Mouse (Mus musculus) CD8-positive naive resting alpha-beta T cell, adult 57 days (primary cell): ENCODE data around the gene Olfr1394. TPM values are rescaled to one million over a fixed set of nuclear protein-coding genes. Genes with fewer than 3 reads are reported as not detected.

Experiments
- total RNA-seq: library from RNA; stranded (reverse); gene quantifications from one replicate; pipeline ENCODE4 v1.2.4, GENCODE M21; 2023

Olfr1394 gene
- total RNA-seq, result not detected

GRCm38 (mm10) chr11:49154077-49154476 lies at the start of gene Olfr1394:
Gene Olfr1394 (plus strand): TSS chr11:49154377.

DNA sequence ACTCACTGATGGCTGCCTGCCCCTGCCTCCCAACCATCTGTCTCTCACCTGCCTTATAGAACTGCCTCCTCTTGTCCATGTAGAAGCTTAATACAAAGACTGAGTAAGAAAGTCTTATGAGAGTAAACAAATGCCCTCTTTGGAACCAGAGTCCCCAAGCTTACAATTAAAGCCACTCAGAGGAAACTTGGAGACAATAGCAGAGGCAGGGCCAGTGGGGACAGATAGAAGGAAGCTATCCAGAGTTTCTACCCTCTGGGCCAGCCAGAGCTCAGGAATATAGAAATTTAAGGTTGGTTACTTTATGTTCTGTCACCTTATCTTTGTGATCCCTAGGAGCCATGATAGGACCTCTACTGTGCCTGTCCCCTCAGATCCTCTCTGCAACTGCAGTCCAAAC lies 39.4 kb upstream of the Olfr1394 start, which contains the start of gene Olfr1396:
Gene Olfr1396 (minus strand): TSS at position 101 of the 400 bp plus-strand sequence.

DNA sequence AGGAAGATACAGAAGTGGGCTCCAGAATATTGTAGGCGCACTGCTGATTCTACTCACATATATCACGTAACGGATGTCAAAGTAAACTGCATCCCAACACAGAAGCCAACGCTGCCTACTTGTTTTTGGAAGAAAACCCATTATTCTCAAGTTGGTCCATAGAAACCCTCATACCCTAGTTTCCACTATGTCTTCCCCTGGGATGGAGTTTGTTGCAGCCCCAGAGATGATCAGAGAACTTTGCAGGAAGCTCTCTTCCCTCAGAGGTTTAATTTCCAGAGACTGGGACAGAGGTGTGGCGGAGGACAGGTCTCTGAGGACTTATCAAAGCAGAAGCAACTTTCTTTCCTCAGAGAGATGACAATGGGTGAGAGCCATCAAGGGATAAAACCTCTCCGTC lies 12.2 kb upstream of the Olfr1394 start, which contains the start of gene Olfr1395:
Gene Olfr1395 (plus strand): TSS at position 301 of the 400 bp plus-strand sequence.

GRCm38 (mm10) chr11:49186955-49187488 lies 32.8 kb downstream of the Olfr1394 start, which contains the start of gene Btnl9:
Gene Btnl9 (minus strand): TSS chr11:49187159.

GRCm38 (mm10) chr11:49203129-49203768 lies 49.1 kb downstream of the Olfr1394 start, which contains the start of gene Zfp62:
Gene Zfp62 (plus strand): TSS chr11:49203292.

Other genes with a start within 250 kb of the Olfr1394 start
- gene Psme2b, start 208.2 kb upstream of the Olfr1394 start, total RNA-seq, result 32.2 TPM
- gene Olfr56, start 175.5 kb upstream of the Olfr1394 start, total RNA-seq, result 1.0 TPM
- 63.7 TPM for gene 9930111J21Rik1, start 175.0 kb upstream of the Olfr1394 start, total RNA-seq
- 50.9 TPM for gene Gm12185, start 162.2 kb upstream of the Olfr1394 start, total RNA-seq
- gene Tgtp1, start 160.2 kb upstream of the Olfr1394 start, total RNA-seq, result 115 TPM
- 77.4 TPM for gene 9930111J21Rik2, start 103.1 kb upstream of the Olfr1394 start, total RNA-seq
- 86.7 TPM for gene Tgtp2, start 90.2 kb upstream of the Olfr1394 start, total RNA-seq
- 138 TPM for gene Ifi47, start 77.8 kb upstream of the Olfr1394 start, total RNA-seq
- gene Olfr1396, start 39.5 kb upstream of the Olfr1394 start, total RNA-seq, result not detected
- not detected for gene Olfr1395, start 12.1 kb upstream of the Olfr1394 start, total RNA-seq
- gene Btnl9, start 32.8 kb downstream of the Olfr1394 start, total RNA-seq, result not detected
- 85.6 TPM for gene Zfp62, start 48.9 kb downstream of the Olfr1394 start, total RNA-seq
- 45.5 TPM for gene Mgat1, start 89.8 kb downstream of the Olfr1394 start, total RNA-seq
- not detected for gene Olfr1393, start 123.9 kb downstream of the Olfr1394 start, total RNA-seq
- gene Olfr1392, start 130.9 kb downstream of the Olfr1394 start, total RNA-seq, result not detected
- gene Olfr10, start 150.4 kb downstream of the Olfr1394 start, total RNA-seq, result not detected
- gene Olfr1391, start 168.4 kb downstream of the Olfr1394 start, total RNA-seq, result not detected
- gene Olfr1390, start 180.8 kb downstream of the Olfr1394 start, total RNA-seq, result not detected